Mouse (Mus musculus): ENCODE measurements around the gene Gcc1. TPM values are rescaled to one million over a fixed set of nuclear protein-coding genes. Genes with fewer than 3 reads are reported as not detected.

Gcc1 gene
- total and polyA plus RNA-seq, 3 experiments = 9.0 to 9.2 TPM; not detected in 1

DNA sequence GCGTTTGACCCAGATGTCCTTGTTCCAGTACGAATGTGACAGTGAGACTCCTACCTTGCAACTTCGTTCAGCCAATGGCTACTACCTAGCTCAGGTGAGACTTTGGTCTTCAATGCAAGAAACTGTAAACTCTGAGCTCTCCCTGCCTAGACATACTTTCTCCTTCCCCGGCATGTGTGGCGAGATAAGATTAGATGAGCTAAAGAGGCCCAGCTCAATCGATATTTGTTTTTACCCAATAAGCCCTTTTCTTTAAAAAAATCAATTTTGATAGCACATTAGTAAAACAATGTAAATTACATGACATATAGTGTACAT, 3.3 kb upstream of the Gcc1 start:
- Histone ChIP-seq H3K27ac (ENCODE audit: control insufficient read depth, low read depth, low read length) (no peak overlapping the region), H3K36me3 (ENCODE audit: control insufficient read depth in 1 of 2, insufficient read depth in 2 of 2, low read length in 2 of 2) (no peaks in the 10 kb centered on the region), H3K27me3 (ENCODE audit: control insufficient read depth in 1 of 2, insufficient read depth in 2 of 2, low read length in 2 of 2) (no peaks in the 10 kb centered on the region), H3K79me2 (ENCODE audit: control insufficient read depth, insufficient read depth, low read length, poor library complexity) (no peaks in the 10 kb centered on the region), H3K4me1 (ENCODE audit: control insufficient read depth in 1 of 2, insufficient read depth in 2 of 2, low read length in 2 of 2) (no peaks in the 10 kb centered on the region), H3K4me3 (ENCODE audit: control insufficient read depth in 1 of 2, insufficient read depth in 1 of 2, low read depth in 2 of 2, low read length in 2 of 2) (no peak overlapping the region), H3K9me3 (replicated peaks; ENCODE audit: insufficient read depth, low read length) (no peaks in the 10 kb centered on the region), H3K9ac (ENCODE audit: control insufficient read depth, low read depth, low read length, poor library complexity, severe bottlenecking) (no peak overlapping the region)
- TF ChIP-seq MYB (IDR thresholded peaks at IDR 0.05; ENCODE audit: low read depth, low read length) (no peak), POLR2AphosphoS5 (IDR thresholded peaks at IDR 0.05; ENCODE audit: borderline replicate concordance, low read depth, low read length) (no peak), BHLHE40 (IDR thresholded peaks at IDR 0.05; ENCODE audit: borderline replicate concordance, low read depth, low read length) (no peak), GABPA (IDR thresholded peaks at IDR 0.05; ENCODE audit: low read depth, low read length) (no peak), E2F4 (IDR thresholded peaks at IDR 0.05; ENCODE audit: borderline replicate concordance, low read depth, low read length) (no peak), NELFE (IDR thresholded peaks at IDR 0.05; ENCODE audit: low read depth, low read length) (no peak), ZNF384 (IDR thresholded peaks at IDR 0.05; ENCODE audit: low read depth, low read length) (no peak), TBP (IDR thresholded peaks at IDR 0.05; ENCODE audit: low read depth, low read length) (no peak), KAT2A (conservative IDR thresholded peaks at IDR 0.05; ENCODE audit: low read depth, low read length) (no peak), UBTF (IDR thresholded peaks at IDR 0.05; ENCODE audit: borderline replicate concordance, insufficient read depth, low read depth, low read length) (no peak), POLR2AphosphoS2 (IDR thresholded peaks at IDR 0.05; ENCODE audit: low read length) (no peak), NRF1 (IDR thresholded peaks at IDR 0.05; ENCODE audit: insufficient read depth, low read depth, low read length, poor library complexity, severe bottlenecking) (no peak), MEF2A (IDR thresholded peaks at IDR 0.05; ENCODE audit: extremely low read depth, insufficient replicate concordance, low read depth, low read length, poor library complexity, severe bottlenecking) (no peak), SIN3A (IDR thresholded peaks at IDR 0.05; ENCODE audit: low read length) (no peak), CHD2 (IDR thresholded peaks at IDR 0.05; ENCODE audit: low read length) (no peak)
- DNase-seq (ENCODE audit: low read depth, low spot score) = no peak

DNA sequence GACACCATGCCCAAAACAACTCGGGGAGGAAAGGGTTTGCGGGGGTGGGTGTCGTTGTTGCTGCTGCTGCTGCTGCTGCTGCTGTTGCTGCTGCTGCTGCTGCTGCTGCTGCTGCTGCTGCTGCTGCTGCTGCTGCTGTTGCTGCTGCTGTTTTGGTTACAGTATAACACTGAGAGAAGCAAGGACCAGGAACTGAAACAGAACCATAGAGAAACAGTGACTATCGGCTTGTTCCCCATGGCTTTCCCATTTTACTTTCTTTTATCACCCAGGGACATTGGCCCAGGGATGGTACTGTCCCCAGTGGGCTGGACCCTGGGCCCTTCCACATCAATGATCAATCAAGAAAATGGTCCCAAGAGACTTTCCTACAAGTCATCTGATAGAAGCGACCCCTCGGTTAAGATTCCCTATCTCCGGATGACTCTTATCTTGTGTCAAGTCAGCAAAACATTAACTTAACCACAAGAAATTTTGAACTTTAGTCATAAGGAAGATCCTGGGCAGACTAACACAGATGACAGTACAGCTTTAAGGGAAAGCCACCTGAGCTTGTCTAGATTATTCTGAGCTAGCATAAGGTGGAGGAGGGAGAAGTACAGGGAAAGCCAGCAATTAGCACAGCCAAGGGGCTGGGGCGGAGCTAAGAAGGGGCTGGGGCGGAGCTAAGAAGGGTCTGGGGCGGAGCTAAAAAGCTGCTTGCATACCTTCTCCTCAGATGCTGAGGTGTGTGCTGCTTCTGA, 2.8 kb upstream of the Gcc1 start:
- no peak overlapping the region for H3K4me3 ChIP-seq (ENCODE audit: control insufficient read depth in 1 of 2, insufficient read depth in 1 of 2, low read depth in 2 of 2, low read length in 2 of 2)
- H3K36me3 ChIP-seq (ENCODE audit: control insufficient read depth in 1 of 2, insufficient read depth in 2 of 2, low read length in 2 of 2) = no peaks in the 10 kb centered on the region
- no peaks in the 10 kb centered on the region for H3K79me2 ChIP-seq (ENCODE audit: control insufficient read depth, insufficient read depth, low read length, poor library complexity)
- no peaks in the 10 kb centered on the region for H3K9me3 ChIP-seq (replicated peaks; ENCODE audit: insufficient read depth, low read length)
- no peaks in the 10 kb centered on the region for H3K4me1 ChIP-seq (ENCODE audit: control insufficient read depth in 1 of 2, insufficient read depth in 2 of 2, low read length in 2 of 2)
- no peak for DNase-seq (ENCODE audit: low read depth, low spot score)
- no peaks in the 10 kb centered on the region for H3K27me3 ChIP-seq (ENCODE audit: control insufficient read depth in 1 of 2, insufficient read depth in 2 of 2, low read length in 2 of 2)
- TF ChIP-seq EP300 (IDR thresholded peaks at IDR 0.05; ENCODE audit: low read depth in 1 of 2, low read length in 2 of 2) (no peak), MAFK (IDR thresholded peaks at IDR 0.05; ENCODE audit: borderline replicate concordance, low read depth, low read length) (no peak), CHD2 (IDR thresholded peaks at IDR 0.05; ENCODE audit: low read length) (no peak), TCF12 (IDR thresholded peaks at IDR 0.05; ENCODE audit: low read depth, low read length) (no peak), NRF1 (IDR thresholded peaks at IDR 0.05; ENCODE audit: insufficient read depth, low read depth, low read length, poor library complexity, severe bottlenecking) (no peak), CHD1 (IDR thresholded peaks at IDR 0.05; ENCODE audit: low read depth, low read length) (no peak), SMC3 (IDR thresholded peaks at IDR 0.05; ENCODE audit: low read depth, low read length) (no peak), TAL1 (IDR thresholded peaks at IDR 0.05; ENCODE audit: low read length) (no peak), MEF2A (IDR thresholded peaks at IDR 0.05; ENCODE audit: extremely low read depth, insufficient replicate concordance, low read depth, low read length, poor library complexity, severe bottlenecking) (no peak), CTCF (IDR thresholded peaks at IDR 0.05 in 2 of 3, conservative IDR thresholded peaks at IDR 0.05 in 1 of 3; ENCODE audit: control insufficient read depth in 1 of 3, insufficient read depth in 1 of 3, low read depth in 2 of 3, low read length in 3 of 3, poor library complexity in 1 of 3, severe bottlenecking in 1 of 3) (no peak), NELFE (IDR thresholded peaks at IDR 0.05; ENCODE audit: low read depth, low read length) (no peak), MAZ (IDR thresholded peaks at IDR 0.05; ENCODE audit: low read depth, low read length) (no peak), GATA1 (IDR thresholded peaks at IDR 0.05; ENCODE audit: low read depth, low read length) (no peak), ZNF384 (IDR thresholded peaks at IDR 0.05; ENCODE audit: low read depth, low read length) (no peak), TBP (IDR thresholded peaks at IDR 0.05; ENCODE audit: low read depth, low read length) (no peak)
- H3K9ac ChIP-seq (ENCODE audit: control insufficient read depth, low read depth, low read length, poor library complexity, severe bottlenecking) = no peak overlapping the region
- no peak overlapping the region for H3K27ac ChIP-seq (ENCODE audit: control insufficient read depth, low read depth, low read length)

Data from MEL (cell line).